In genomic region chr9:14188504-14188903, GRCm38 (mm10) we compare ENCODE assay signal across 22 mouse cellular contexts.
DNase-seq lines count a peak whose midpoint lies in the region; ATAC-seq and TF ChIP-seq lines count a peak whose summit lies in the region.
"Had no signal": no experiment of that assay in that cellular context is flagged by ENCODE, and none has a peak within 500 bp of the region (broad histone marks: within the 10 kb centered on the region; RNA-seq: fewer than 3 reads in every experiment).

No protein-coding gene starts in this region.

- H3K27ac ChIP-seq in embryonic facial prominence, embryonic 14.5 days (replicated peaks; ENCODE audit: low read depth, low read length), result no peak overlapping the region
- no peak overlapping the region for H3K27ac ChIP-seq in embryonic facial prominence, embryonic 10.5 days (replicated peaks)
- no peak overlapping the region for H3K27ac ChIP-seq in midbrain, embryonic 11.5 days (ENCODE audit: low read depth, low read length)
- no peak overlapping the region for H3K27ac ChIP-seq in midbrain, embryonic 13.5 days
- H3K27ac ChIP-seq in MEL (ENCODE audit: control insufficient read depth, low read depth, low read length), result peak overlapping the region; percentile 84; the same call in 1 of the 2 replicates
- no peak overlapping the region for H3K27ac ChIP-seq in thymus, adult 2 months (ENCODE audit: control insufficient read depth, insufficient read depth, low read length)
- H3K27ac ChIP-seq: embryonic facial prominence, embryonic 15.5 days; forebrain, embryonic 10.5 days; heart, embryonic 10.5 days; hindbrain, embryonic 12.5 days had no signal

- no peak for TF ChIP-seq CTCF in MEL (IDR thresholded peaks at IDR 0.05 in 2 of 3, conservative IDR thresholded peaks at IDR 0.05 in 1 of 3; ENCODE audit: control insufficient read depth in 1 of 3, insufficient read depth in 1 of 3, low read depth in 2 of 3, low read length in 3 of 3, poor library complexity in 1 of 3, severe bottlenecking in 1 of 3)
- TF ChIP-seq CTCF in thymus, adult 2 months (IDR thresholded peaks at IDR 0.05; ENCODE audit: borderline replicate concordance, control insufficient read depth, extremely low read depth, insufficient read depth, low read length, poor library complexity), result no peak

- peak; percentile 42 to 46; a peak in 3 of 4 replicates for TF ChIP-seq EP300 in MEL (IDR thresholded peaks at IDR 0.05; ENCODE audit: low read depth in 1 of 2, low read length in 2 of 2)

- 77% methylated on average over 2 of the region's 2 CpGs for WGBS in embryonic facial prominence, embryonic 14.5 days
- WGBS in embryonic facial prominence, embryonic 10.5 days, result 82% methylated on average over 2 of the region's 2 CpGs
- 61% methylated on average over 2 of the region's 2 CpGs for WGBS in midbrain, embryonic 11.5 days
- WGBS in midbrain, embryonic 13.5 days, result 41% methylated on average over 2 of the region's 2 CpGs
- 97% methylated on average over 2 of the region's 2 CpGs for WGBS in thymus, adult 2 months

- H3K4me1 ChIP-seq in embryonic facial prominence, embryonic 14.5 days (ENCODE audit: control insufficient read depth, insufficient read depth, low read length), result no peaks in the 10 kb centered on the region; the same call in 1 of the 2 replicates
- H3K4me1 ChIP-seq in embryonic facial prominence, embryonic 10.5 days, result peaks cover 17% of the 10 kb centered on the region
- no peaks in the 10 kb centered on the region for H3K4me1 ChIP-seq in midbrain, embryonic 11.5 days (ENCODE audit: control insufficient read depth, insufficient read depth, low read length)
- H3K4me1 ChIP-seq in midbrain, embryonic 13.5 days (replicated peaks), result no peaks in the 10 kb centered on the region
- H3K4me1 ChIP-seq in MEL (ENCODE audit: control insufficient read depth in 1 of 2, insufficient read depth in 2 of 2, low read length in 2 of 2), result peaks cover 3 to 22% of the 10 kb centered on the region in 2 experiments; a peak in 3 of 4 replicates
- peaks cover 2% of the 10 kb centered on the region; the same call in 1 of the 2 replicates for H3K4me1 ChIP-seq in thymus, adult 2 months (replicated peaks; ENCODE audit: control insufficient read depth, insufficient read depth, low read length)
- H3K4me1 ChIP-seq: embryonic facial prominence, embryonic 15.5 days had no signal

- H3K4me3 ChIP-seq in embryonic facial prominence, embryonic 14.5 days (ENCODE audit: low read depth, low read length), result no peak overlapping the region
- H3K4me3 ChIP-seq in embryonic facial prominence, embryonic 10.5 days, result no peak overlapping the region
- no peak overlapping the region for H3K4me3 ChIP-seq in midbrain, embryonic 11.5 days (ENCODE audit: low read depth, low read length)
- no peak overlapping the region for H3K4me3 ChIP-seq in midbrain, embryonic 13.5 days (replicated peaks)
- H3K4me3 ChIP-seq in MEL (ENCODE audit: control insufficient read depth in 1 of 2, insufficient read depth in 1 of 2, low read depth in 2 of 2, low read length in 2 of 2), result no peak overlapping the region
- H3K4me3 ChIP-seq in thymus, adult 2 months (ENCODE audit: control insufficient read depth, insufficient read depth, low read length), result no peak overlapping the region
- H3K4me3 ChIP-seq: embryonic facial prominence, embryonic 15.5 days; erythroblast, embryonic 14.5 days; forebrain, embryonic 10.5 days; heart, embryonic 10.5 days; hindbrain, embryonic 12.5 days had no signal

- H3K27me3 ChIP-seq in embryonic facial prominence, embryonic 14.5 days (replicated peaks; ENCODE audit: control insufficient read depth, insufficient read depth, low read length), result no peaks in the 10 kb centered on the region
- no peaks in the 10 kb centered on the region for H3K27me3 ChIP-seq in embryonic facial prominence, embryonic 10.5 days (replicated peaks; ENCODE audit: low read depth, poor library complexity, severe bottlenecking)
- H3K27me3 ChIP-seq in midbrain, embryonic 11.5 days (ENCODE audit: control insufficient read depth, insufficient read depth, low read length), result no peaks in the 10 kb centered on the region
- H3K27me3 ChIP-seq in midbrain, embryonic 13.5 days, result no peaks in the 10 kb centered on the region
- H3K27me3 ChIP-seq in MEL (ENCODE audit: control insufficient read depth in 1 of 2, insufficient read depth in 2 of 2, low read length in 2 of 2), result no peaks in the 10 kb centered on the region
- no peaks in the 10 kb centered on the region for H3K27me3 ChIP-seq in thymus, adult 2 months (ENCODE audit: control insufficient read depth, insufficient read depth, low read length)
- H3K27me3 ChIP-seq: embryonic facial prominence, embryonic 15.5 days; hindbrain, embryonic 12.5 days had no signal

- no peaks in the 10 kb centered on the region for H3K79me2 ChIP-seq in MEL (ENCODE audit: control insufficient read depth, insufficient read depth, low read length, poor library complexity)

- no peak for TF ChIP-seq POLR2A in MEL (IDR thresholded peaks at IDR 0.05; ENCODE audit: control insufficient read depth in 1 of 2, insufficient read depth in 1 of 2, low read depth in 1 of 2, low read length in 2 of 2, poor library complexity in 1 of 2)
- no peak for TF ChIP-seq POLR2A in thymus, adult 2 months (IDR thresholded peaks at IDR 0.05; ENCODE audit: control insufficient read depth, extremely low read depth, insufficient read depth, low read length, poor library complexity)

- no peak overlapping the region for H3K9ac ChIP-seq in embryonic facial prominence, embryonic 14.5 days (ENCODE audit: low read depth, low read length)
- no peak overlapping the region for H3K9ac ChIP-seq in midbrain, embryonic 11.5 days (ENCODE audit: low read length)
- no peak overlapping the region for H3K9ac ChIP-seq in midbrain, embryonic 13.5 days (replicated peaks)
- no peak overlapping the region for H3K9ac ChIP-seq in MEL (ENCODE audit: control insufficient read depth, low read depth, low read length, poor library complexity, severe bottlenecking)
- H3K9ac ChIP-seq: embryonic facial prominence, embryonic 15.5 days; hindbrain, embryonic 12.5 days had no signal

- H3K36me3 ChIP-seq in embryonic facial prominence, embryonic 14.5 days (ENCODE audit: control insufficient read depth, insufficient read depth, low read length), result no peaks in the 10 kb centered on the region
- H3K36me3 ChIP-seq in embryonic facial prominence, embryonic 10.5 days (replicated peaks), result no peaks in the 10 kb centered on the region
- no peaks in the 10 kb centered on the region for H3K36me3 ChIP-seq in midbrain, embryonic 11.5 days (ENCODE audit: control insufficient read depth, insufficient read depth, low read length)
- H3K36me3 ChIP-seq in midbrain, embryonic 13.5 days, result no peaks in the 10 kb centered on the region
- peaks cover 0 to 16% of the 10 kb centered on the region in 2 experiments; a peak in 2 of 4 replicates for H3K36me3 ChIP-seq in MEL (ENCODE audit: control insufficient read depth in 1 of 2, insufficient read depth in 2 of 2, low read length in 2 of 2)
- no peaks in the 10 kb centered on the region for H3K36me3 ChIP-seq in thymus, adult 2 months (ENCODE audit: control insufficient read depth, insufficient read depth, low read length)
- H3K36me3 ChIP-seq: embryonic facial prominence, embryonic 15.5 days; forebrain, embryonic 10.5 days; heart, embryonic 10.5 days; hindbrain, embryonic 12.5 days had no signal

- no peak overlapping the region for H3K4me2 ChIP-seq in embryonic facial prominence, embryonic 14.5 days (ENCODE audit: low read depth, low read length)
- H3K4me2 ChIP-seq in midbrain, embryonic 11.5 days, result no peak overlapping the region
- no peak overlapping the region for H3K4me2 ChIP-seq in midbrain, embryonic 13.5 days (replicated peaks)
- H3K4me2 ChIP-seq: embryonic facial prominence, embryonic 15.5 days; hindbrain, embryonic 12.5 days had no signal

- TF ChIP-seq RAD21 in MEL (IDR thresholded peaks at IDR 0.05; ENCODE audit: low read depth, low read length), result no peak

- peak; percentile 46 for DNase-seq in embryonic facial prominence, embryonic 14.5 days (ENCODE audit: low spot score)
- no peak for DNase-seq in embryonic facial prominence, embryonic 10.5 days (ENCODE audit: low spot score)
- DNase-seq in midbrain, embryonic 11.5 days (ENCODE audit: low spot score, missing footprints), result peak; percentile 49
- peak; percentile 63 for DNase-seq in MEL (ENCODE audit: low read depth, low spot score)
- DNase-seq in layer of hippocampus, adult 9-10 months (ENCODE audit: low spot score), result no peak
- DNase-seq in thymus, adult 2 months, result no peak
- DNase-seq: adrenal gland, postnatal 10 days; cerebellum, adult 11-12 months; cerebellum, adult 9-10 months; cerebellum, postnatal 25 days; gastrocnemius, postnatal 10 days; heart, adult 18-20 months; heart, postnatal 10 days; heart, postnatal 4 days had no signal

- H3K9me3 ChIP-seq in embryonic facial prominence, embryonic 14.5 days (ENCODE audit: control insufficient read depth, low read length), result no peaks in the 10 kb centered on the region
- H3K9me3 ChIP-seq in embryonic facial prominence, embryonic 10.5 days, result no peaks in the 10 kb centered on the region
- H3K9me3 ChIP-seq in midbrain, embryonic 11.5 days (ENCODE audit: control insufficient read depth, low read length), result no peaks in the 10 kb centered on the region
- no peaks in the 10 kb centered on the region for H3K9me3 ChIP-seq in midbrain, embryonic 13.5 days
- no peaks in the 10 kb centered on the region for H3K9me3 ChIP-seq in MEL (replicated peaks; ENCODE audit: insufficient read depth, low read length)
- H3K9me3 ChIP-seq: embryonic facial prominence, embryonic 15.5 days; forebrain, embryonic 10.5 days; heart, embryonic 10.5 days; hindbrain, embryonic 12.5 days had no signal

- 0 out of 2 replicates have a peak, but pooled peaks have one; percentile 18 for ATAC-seq in embryonic facial prominence, embryonic 14.5 days (ENCODE audit: low read depth)
- ATAC-seq in midbrain, embryonic 11.5 days (ENCODE audit: low FRiP score), result peak; percentile 52; the same call in 1 of the 2 replicates
- no peak for ATAC-seq in midbrain, embryonic 13.5 days
- ATAC-seq: forebrain, embryonic 16.5 days; hindbrain, embryonic 16.5 days had no signal

TF ChIP-seq in MEL, 35 proteins besides CTCF, POLR2A, EP300 and RAD21:
- no peak for TF ChIP-seq KAT2A (conservative IDR thresholded peaks at IDR 0.05; ENCODE audit: low read depth, low read length)
- no peak for TF ChIP-seq SIN3A (IDR thresholded peaks at IDR 0.05; ENCODE audit: low read length)
- 0 out of 2 replicates have a peak, but pooled peaks have one; percentile 12 for TF ChIP-seq ETS1 (IDR thresholded peaks at IDR 0.05; ENCODE audit: low read depth, low read length)
- no peak for TF ChIP-seq NELFE (IDR thresholded peaks at IDR 0.05; ENCODE audit: low read depth, low read length)
- 0 out of 2 replicates have a peak, but pooled peaks have one; percentile 28 for TF ChIP-seq TBP (IDR thresholded peaks at IDR 0.05; ENCODE audit: low read depth, low read length)

Comparison
In these comparisons a context has a peak if more than half of its experiments do, and no peak if none do; other contexts are left out.
1. DNase-seq: peak in embryonic facial prominence, embryonic 14.5 days (single experiment), midbrain, embryonic 11.5 days (single experiment) and MEL (single experiment); none in embryonic facial prominence, embryonic 10.5 days (single experiment), layer of hippocampus, adult 9-10 months (single experiment) and thymus, adult 2 months (single experiment).